Mouse (Mus musculus): ENCODE measurements around the gene Defb25. TPM values are rescaled to one million over a fixed set of nuclear protein-coding genes. Genes with fewer than 3 reads are reported as not detected.
A peak's percentile ranks its signal among the peaks of the same experiment; 100 is the strongest.

Defb25 gene
- polyA plus RNA-seq, 1 experiment: 2.0 TPM

GRCm38 (mm10) chr2:152620367-152621134 is 2.3 kb downstream of the Defb25 start:
- no peak overlapping the region for H3K4me3 ChIP-seq (ENCODE audit: control insufficient read depth, insufficient read depth, low read length)
- no peaks in the 10 kb centered on the region for H3K27me3 ChIP-seq (ENCODE audit: control insufficient read depth, insufficient read depth, low read length)
- DNase-seq: no peak
- H3K36me3 ChIP-seq (ENCODE audit: control insufficient read depth, insufficient read depth, low read length): no peaks in the 10 kb centered on the region
- 16% methylated on average over 9 of the region's 9 CpGs for WGBS
- TF ChIP-seq CTCF (IDR thresholded peaks at IDR 0.05; ENCODE audit: borderline replicate concordance, control insufficient read depth, extremely low read depth, insufficient read depth, low read length, poor library complexity): no peak
- TF ChIP-seq POLR2A (IDR thresholded peaks at IDR 0.05; ENCODE audit: control insufficient read depth, extremely low read depth, insufficient read depth, low read length, poor library complexity): no peak
- H3K4me1 ChIP-seq (replicated peaks; ENCODE audit: control insufficient read depth, insufficient read depth, low read length): 0 out of 2 replicates have a peak, but pooled peaks cover 2% of the 10 kb centered on the region
- no peak overlapping the region for H3K27ac ChIP-seq (ENCODE audit: control insufficient read depth, insufficient read depth, low read length)

DNA sequence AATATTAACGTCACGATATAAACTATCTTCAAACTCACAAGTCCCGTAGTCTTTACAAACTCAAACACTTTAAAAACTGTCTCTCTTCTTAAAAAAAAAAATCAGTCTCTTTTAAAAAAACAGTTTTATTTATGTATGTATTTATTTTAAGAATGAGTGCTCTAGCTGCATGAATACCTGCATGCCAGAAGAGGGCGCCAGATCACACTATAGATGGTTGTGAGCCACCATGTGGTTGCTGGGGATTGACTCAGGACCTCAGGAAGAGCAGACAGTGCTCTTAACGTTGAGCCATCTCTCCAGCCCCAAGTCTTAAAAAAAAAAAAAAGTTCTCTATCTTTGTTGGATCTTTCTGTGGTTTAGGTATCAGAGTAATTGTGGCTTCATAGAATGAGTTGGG is 5.5 kb downstream of the Defb25 start:
- H3K4me1 ChIP-seq (replicated peaks; ENCODE audit: control insufficient read depth, insufficient read depth, low read length): 0 out of 2 replicates have a peak, but pooled peaks cover 2% of the 10 kb centered on the region
- TF ChIP-seq CTCF (IDR thresholded peaks at IDR 0.05; ENCODE audit: borderline replicate concordance, control insufficient read depth, extremely low read depth, insufficient read depth, low read length, poor library complexity): no peak
- TF ChIP-seq POLR2A (IDR thresholded peaks at IDR 0.05; ENCODE audit: control insufficient read depth, extremely low read depth, insufficient read depth, low read length, poor library complexity): no peak
- no peaks in the 10 kb centered on the region for H3K36me3 ChIP-seq (ENCODE audit: control insufficient read depth, insufficient read depth, low read length)
- H3K4me3 ChIP-seq (ENCODE audit: control insufficient read depth, insufficient read depth, low read length): no peak overlapping the region
- 68% methylated on average over 5 of the region's 5 CpGs for WGBS
- DNase-seq: peak; percentile 18
- no peaks in the 10 kb centered on the region for H3K27me3 ChIP-seq (ENCODE audit: control insufficient read depth, insufficient read depth, low read length)
- no peak overlapping the region for H3K27ac ChIP-seq (ENCODE audit: control insufficient read depth, insufficient read depth, low read length)

GRCm38 (mm10) chr2:152616470-152616869 is 6.4 kb downstream of the Defb25 start:
- Histone ChIP-seq H3K27me3 (ENCODE audit: control insufficient read depth, insufficient read depth, low read length) (no peaks in the 10 kb centered on the region), H3K4me1 (replicated peaks; ENCODE audit: control insufficient read depth, insufficient read depth, low read length) (0 out of 2 replicates have a peak, but pooled peaks cover 2% of the 10 kb centered on the region), H3K36me3 (ENCODE audit: control insufficient read depth, insufficient read depth, low read length) (no peaks in the 10 kb centered on the region), H3K27ac (ENCODE audit: control insufficient read depth, insufficient read depth, low read length) (no peak overlapping the region), H3K4me3 (ENCODE audit: control insufficient read depth, insufficient read depth, low read length) (no peak overlapping the region)
- TF ChIP-seq POLR2A (IDR thresholded peaks at IDR 0.05; ENCODE audit: control insufficient read depth, extremely low read depth, insufficient read depth, low read length, poor library complexity): no peak
- TF ChIP-seq CTCF (IDR thresholded peaks at IDR 0.05; ENCODE audit: borderline replicate concordance, control insufficient read depth, extremely low read depth, insufficient read depth, low read length, poor library complexity): no peak
- no peak for DNase-seq
- 44% methylated on average over 6 of the region's 6 CpGs for whole genome bisulfite sequencing

- Histone ChIP-seq H3K4me1 (replicated peaks; ENCODE audit: control insufficient read depth, insufficient read depth, low read length) (no peaks in the 10 kb centered on the region), H3K36me3 (ENCODE audit: control insufficient read depth, insufficient read depth, low read length) (no peaks in the 10 kb centered on the region), H3K27ac (ENCODE audit: control insufficient read depth, insufficient read depth, low read length) (no peak overlapping the region), H3K4me3 (ENCODE audit: control insufficient read depth, insufficient read depth, low read length) (no peak overlapping the region), H3K27me3 (ENCODE audit: control insufficient read depth, insufficient read depth, low read length) (no peaks in the 10 kb centered on the region)
- 22% methylated on average over 7 of the region's 7 CpGs for WGBS
- TF ChIP-seq POLR2A (IDR thresholded peaks at IDR 0.05; ENCODE audit: control insufficient read depth, extremely low read depth, insufficient read depth, low read length, poor library complexity) (no peak), CTCF (IDR thresholded peaks at IDR 0.05; ENCODE audit: borderline replicate concordance, control insufficient read depth, extremely low read depth, insufficient read depth, low read length, poor library complexity) (no peak)
- DNase-seq: peak; percentile 47
Observed at GRCm38 (mm10) chr2:152615563-152615962, 7.3 kb downstream of the Defb25 start.

DNA sequence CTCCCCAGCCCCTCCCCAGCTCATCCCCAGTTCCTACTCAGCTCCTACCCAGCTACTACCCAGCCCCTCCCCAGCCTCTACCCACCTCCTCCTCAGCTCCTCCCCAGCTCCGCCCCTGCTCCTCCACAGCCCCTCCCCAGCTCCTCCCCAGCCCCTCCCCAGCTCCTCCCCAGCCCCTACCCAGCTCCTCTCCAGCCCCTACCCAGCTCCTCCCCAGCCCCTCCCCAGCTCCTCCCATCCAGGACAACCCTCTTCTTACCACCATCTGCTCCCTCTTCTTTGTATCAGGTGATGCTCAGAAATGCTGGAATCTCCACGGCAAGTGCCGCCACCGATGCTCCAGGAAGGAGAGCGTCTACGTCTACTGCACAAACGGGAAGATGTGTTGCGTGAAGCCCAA is 10.7 kb downstream of the Defb25 start:
- Histone ChIP-seq H3K36me3 (ENCODE audit: control insufficient read depth, insufficient read depth, low read length) (no peaks in the 10 kb centered on the region), H3K4me3 (ENCODE audit: control insufficient read depth, insufficient read depth, low read length) (no peak overlapping the region), H3K4me1 (replicated peaks; ENCODE audit: control insufficient read depth, insufficient read depth, low read length) (no peaks in the 10 kb centered on the region), H3K27ac (ENCODE audit: control insufficient read depth, insufficient read depth, low read length) (no peak overlapping the region), H3K27me3 (ENCODE audit: control insufficient read depth, insufficient read depth, low read length) (no peaks in the 10 kb centered on the region)
- no peak for DNase-seq
- WGBS: 73% methylated on average over 7 of the region's 8 CpGs
- TF ChIP-seq CTCF (IDR thresholded peaks at IDR 0.05; ENCODE audit: borderline replicate concordance, control insufficient read depth, extremely low read depth, insufficient read depth, low read length, poor library complexity) (no peak), POLR2A (IDR thresholded peaks at IDR 0.05; ENCODE audit: control insufficient read depth, extremely low read depth, insufficient read depth, low read length, poor library complexity) (no peak)

DNA sequence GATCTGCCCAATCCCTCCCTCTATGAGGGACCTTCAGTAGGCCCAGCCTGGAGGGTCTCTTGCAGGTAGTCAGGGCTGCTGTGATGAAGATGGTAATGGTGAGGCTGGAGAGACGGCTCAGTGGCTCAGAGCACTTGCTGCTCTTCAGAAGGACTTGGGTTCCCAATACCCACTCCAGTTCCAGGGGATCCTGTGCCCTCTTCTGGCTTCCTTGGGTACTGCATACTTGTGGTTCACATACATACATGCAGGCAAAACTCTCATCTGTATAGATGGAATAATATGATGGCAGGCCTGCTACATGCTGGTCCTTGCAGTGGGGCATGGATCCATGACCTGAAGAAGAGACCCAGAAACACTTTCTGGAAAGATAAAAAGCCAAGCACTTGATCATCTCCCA is 14.1 kb downstream of the Defb25 start:
- no peak overlapping the region for H3K27ac ChIP-seq (ENCODE audit: control insufficient read depth, insufficient read depth, low read length)
- no peaks in the 10 kb centered on the region for H3K27me3 ChIP-seq (ENCODE audit: control insufficient read depth, insufficient read depth, low read length)
- no peaks in the 10 kb centered on the region for H3K4me1 ChIP-seq (replicated peaks; ENCODE audit: control insufficient read depth, insufficient read depth, low read length)
- no peak for DNase-seq
- H3K36me3 ChIP-seq (ENCODE audit: control insufficient read depth, insufficient read depth, low read length): no peaks in the 10 kb centered on the region
- no peak overlapping the region for H3K4me3 ChIP-seq (ENCODE audit: control insufficient read depth, insufficient read depth, low read length)
- TF ChIP-seq POLR2A (IDR thresholded peaks at IDR 0.05; ENCODE audit: control insufficient read depth, extremely low read depth, insufficient read depth, low read length, poor library complexity) (no peak), CTCF (IDR thresholded peaks at IDR 0.05; ENCODE audit: borderline replicate concordance, control insufficient read depth, extremely low read depth, insufficient read depth, low read length, poor library complexity) (no peak)
- WGBS: 93% methylated on average over 1 of the region's 1 CpGs

Measured in thymus, adult 2 months (tissue).